Mouse (Mus musculus) E14TG2a.4 (cell line): ENCODE results near the gene Rap1gap.

Source experiments
- H3K27me3 ChIP-seq: 2 replicates; pipeline ENCODE4 v1.6.1; 2014; ENCODE audit warnings: low read length, control low read depth; ENCODE audit not compliant: insufficient read depth
- H3K36me3 ChIP-seq: 2 replicates; pipeline ENCODE4 v1.6.1; 2014; ENCODE audit warnings: low read length, control low read depth; ENCODE audit not compliant: insufficient read depth
- H3K4me1 ChIP-seq: replicated peaks from 2 replicates; pipeline ENCODE4 v1.6.1; 2014; ENCODE audit warnings: low read depth, low read length, control low read depth
- H3K4me3 ChIP-seq: replicated peaks from 2 replicates; pipeline ENCODE4 v1.5.1; 2014; ENCODE audit warnings: mild to moderate bottlenecking, low read length
- H3K9me3 ChIP-seq: 2 replicates; pipeline ENCODE4 v1.6.1; 2014; ENCODE audit warnings: low read length, control low read depth
- CTCF ChIP-seq: conservative IDR thresholded peaks from 2 replicates; pipeline ENCODE4 v1.5.1; 2014; ENCODE audit warnings: low read length
- NANOG ChIP-seq: IDR thresholded peaks from 2 replicates; pipeline ENCODE4 v1.6.1; 2014; ENCODE audit warnings: borderline replicate concordance, low read length, mixed read lengths
- POU5F1 ChIP-seq: IDR thresholded peaks from 2 replicates; pipeline ENCODE4 v1.6.1; 2014; ENCODE audit warnings: low read length, borderline replicate concordance

Gene Rap1gap

GRCm38 (mm10) chr4:137717671-137718070 lies 53.1 kb downstream of the Rap1gap start:
- Histone ChIP-seq H3K36me3 (peaks cover 18% of the 10 kb centered on the region), H3K4me3 (peak overlapping the region; percentile 32), H3K4me1 (peaks cover 88% of the 10 kb centered on the region), H3K27me3 (peaks cover 38% of the 10 kb centered on the region), H3K9me3 (no peaks in the 10 kb centered on the region)
- TF ChIP-seq CTCF: no peak
- TF ChIP-seq NANOG: no peak
- TF ChIP-seq POU5F1: no peak

GRCm38 (mm10) chr4:137719378-137720077 lies 55.0 kb downstream of the Rap1gap start:
- no peak for TF ChIP-seq CTCF
- TF ChIP-seq NANOG: no peak
- no peak for TF ChIP-seq POU5F1

DNA sequence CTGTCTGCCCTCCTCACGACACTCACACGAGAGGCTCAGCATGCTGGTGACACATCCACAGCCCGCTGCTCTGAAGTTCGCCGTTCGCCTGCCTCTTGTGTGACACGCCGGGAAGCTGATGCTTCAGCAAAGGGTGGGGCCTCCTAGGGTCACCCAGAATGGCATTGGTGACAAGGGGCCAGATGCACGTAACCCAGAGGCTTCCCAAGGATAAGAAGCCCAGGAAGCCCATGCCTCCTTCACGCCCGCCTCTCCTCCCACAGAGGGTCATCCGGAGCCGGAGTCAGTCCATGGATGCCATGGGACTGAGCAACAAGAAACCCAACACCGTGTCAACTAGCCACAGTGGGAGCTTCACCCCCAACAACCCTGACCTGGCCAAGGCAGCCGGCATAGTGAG lies 57.0 kb downstream of the Rap1gap start:
- no peak for TF ChIP-seq CTCF
- no peak for TF ChIP-seq POU5F1
- TF ChIP-seq NANOG: no peak

More at GRCm38 (mm10) chr4:137719378-137720077, 55.0 kb downstream of the Rap1gap start:
- H3K36me3 ChIP-seq: peaks cover 18% of the 10 kb centered on the region
- H3K4me3 ChIP-seq: peak overlapping the region; percentile 76
- H3K27me3 ChIP-seq: peaks cover 51% of the 10 kb centered on the region
- H3K4me1 ChIP-seq: peaks cover 93% of the 10 kb centered on the region
- H3K9me3 ChIP-seq: no peaks in the 10 kb centered on the region

DNA sequence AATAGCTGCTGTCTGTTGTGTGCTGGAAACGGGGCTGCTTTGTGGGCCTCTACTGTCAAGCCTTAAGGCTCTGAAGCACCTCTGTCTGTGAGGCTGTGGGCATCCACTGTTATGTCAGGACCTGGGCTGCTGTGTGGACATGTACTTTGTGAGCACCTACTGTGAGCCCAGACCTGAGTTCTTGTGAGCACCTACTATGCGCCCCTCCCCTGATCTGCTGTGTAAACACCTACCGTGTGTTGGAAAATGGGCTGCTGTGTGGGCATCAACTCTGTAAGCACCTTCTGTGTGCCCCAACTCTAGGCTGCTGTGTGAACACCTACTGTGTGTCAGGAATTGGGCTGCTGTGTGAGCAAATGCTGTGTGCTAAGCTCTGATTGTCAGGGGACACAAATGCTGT lies 57.7 kb downstream of the Rap1gap start:
- peaks cover 36% of the 10 kb centered on the region for H3K27me3 ChIP-seq
- peaks cover 98% of the 10 kb centered on the region for H3K4me1 ChIP-seq
- no peak overlapping the region for H3K4me3 ChIP-seq
- no peaks in the 10 kb centered on the region for H3K9me3 ChIP-seq
- TF ChIP-seq NANOG: no peak
- TF ChIP-seq CTCF: no peak
- peak; percentile 52; the same call in 1 of the 2 replicates for TF ChIP-seq POU5F1
- peaks cover 34% of the 10 kb centered on the region for H3K36me3 ChIP-seq

More for the DNA sequence above, 57.0 kb downstream of the Rap1gap start:
- Histone ChIP-seq H3K27me3 (peaks cover 43% of the 10 kb centered on the region), H3K4me1 (peaks cover 98% of the 10 kb centered on the region), H3K9me3 (no peaks in the 10 kb centered on the region), H3K36me3 (peaks cover 30% of the 10 kb centered on the region), H3K4me3 (no peak overlapping the region)

- H3K4me3 ChIP-seq: peak overlapping the region; percentile 66
- TF ChIP-seq POU5F1 (no peak), CTCF (peak; percentile 93)
These were observed 58.3 kb downstream of the Rap1gap start for GRCm38 (mm10) chr4:137722692-137723427.

GRCm38 (mm10) chr4:137723527-137723926 lies 59.0 kb downstream of the Rap1gap start:
- H3K9me3 ChIP-seq: no peaks in the 10 kb centered on the region
- peaks cover 34% of the 10 kb centered on the region for H3K36me3 ChIP-seq
- peaks cover 27% of the 10 kb centered on the region for H3K27me3 ChIP-seq
- peaks cover 98% of the 10 kb centered on the region for H3K4me1 ChIP-seq
- TF ChIP-seq POU5F1 (no peak), NANOG (no peak), CTCF (no peak)
- H3K4me3 ChIP-seq: peak overlapping the region; percentile 66

More at GRCm38 (mm10) chr4:137722692-137723427, 58.3 kb downstream of the Rap1gap start:
- Histone ChIP-seq H3K4me1 (peaks cover 98% of the 10 kb centered on the region), H3K27me3 (peaks cover 32% of the 10 kb centered on the region), H3K9me3 (no peaks in the 10 kb centered on the region), H3K36me3 (peaks cover 34% of the 10 kb centered on the region)

- Histone ChIP-seq H3K4me1 (peaks cover 98% of the 10 kb centered on the region), H3K9me3 (no peaks in the 10 kb centered on the region), H3K4me3 (peak overlapping the region; percentile 66), H3K27me3 (peaks cover 27% of the 10 kb centered on the region), H3K36me3 (peaks cover 34% of the 10 kb centered on the region)
- TF ChIP-seq NANOG: no peak
- TF ChIP-seq CTCF: no peak
- TF ChIP-seq POU5F1: no peak
These were observed 59.7 kb downstream of the Rap1gap start for GRCm38 (mm10) chr4:137724212-137724611.

- Histone ChIP-seq H3K27me3 (peaks cover 28% of the 10 kb centered on the region), H3K36me3 (peaks cover 34% of the 10 kb centered on the region), H3K9me3 (no peaks in the 10 kb centered on the region), H3K4me3 (peak overlapping the region; percentile 66), H3K4me1 (peaks cover 98% of the 10 kb centered on the region)
- TF ChIP-seq CTCF (peak; percentile 99), POU5F1 (no peak), NANOG (no peak)
These were observed 60.2 kb downstream of the Rap1gap start for GRCm38 (mm10) chr4:137724766-137725165.

- Histone ChIP-seq H3K4me1 (peaks cover 98% of the 10 kb centered on the region), H3K27me3 (peaks cover 21% of the 10 kb centered on the region)
- TF ChIP-seq NANOG (no peak), POU5F1 (no peak), CTCF (no peak)
These were observed 61.1 kb downstream of the Rap1gap start for GRCm38 (mm10) chr4:137725541-137726145.

More at GRCm38 (mm10) chr4:137725541-137726145, 61.1 kb downstream of the Rap1gap start:
- Histone ChIP-seq H3K9me3 (no peaks in the 10 kb centered on the region), H3K4me3 (no peak overlapping the region), H3K36me3 (peaks cover 34% of the 10 kb centered on the region)
